Mouse (Mus musculus) cerebellum, postnatal 14 days (tissue): ENCODE results near the gene Sumf1.
A peak's percentile ranks its signal among the peaks of the same experiment; 100 is the strongest.

Experiments
- DNase-seq, 2 experiments: peaks; one replicate each; pipeline ENCODE4 v3.0.0; 2021; ENCODE audit warnings: mixed read lengths in 2 of 2

The Sumf1 gene

GRCm38 (mm10) chr6:108206145-108206544, 20.8 kb upstream of the Sumf1 start:
- DNase-seq = no peak

DNA sequence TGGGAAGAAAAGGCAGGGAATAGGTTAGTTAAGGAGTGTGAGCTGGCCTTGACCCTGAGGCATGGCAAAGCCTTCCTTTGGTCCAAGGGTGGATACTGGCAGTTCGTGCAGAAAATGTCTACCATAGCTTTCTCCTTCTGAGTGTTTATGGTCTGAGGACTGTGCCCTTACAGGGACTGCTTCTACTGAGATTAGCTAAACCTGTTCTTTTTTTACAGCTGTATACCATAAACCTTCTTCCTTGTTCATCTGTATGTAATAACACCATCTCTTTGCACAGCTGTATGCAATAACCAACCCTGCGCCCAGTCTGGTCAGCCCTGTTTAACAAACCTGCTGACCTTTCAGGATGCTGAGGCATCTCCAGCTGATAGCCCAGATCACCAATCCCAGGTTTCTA, 18.9 kb upstream of the Sumf1 start:
- no peak for DNase-seq

GRCm38 (mm10) chr6:108198286-108198685, 12.9 kb upstream of the Sumf1 start:
- DNase-seq = no peak

- DNase-seq = no peak
Observed at GRCm38 (mm10) chr6:108197117-108197516, 11.7 kb upstream of the Sumf1 start.

GRCm38 (mm10) chr6:108196665-108197064, 11.3 kb upstream of the Sumf1 start:
- DNase-seq = no peak

DNA sequence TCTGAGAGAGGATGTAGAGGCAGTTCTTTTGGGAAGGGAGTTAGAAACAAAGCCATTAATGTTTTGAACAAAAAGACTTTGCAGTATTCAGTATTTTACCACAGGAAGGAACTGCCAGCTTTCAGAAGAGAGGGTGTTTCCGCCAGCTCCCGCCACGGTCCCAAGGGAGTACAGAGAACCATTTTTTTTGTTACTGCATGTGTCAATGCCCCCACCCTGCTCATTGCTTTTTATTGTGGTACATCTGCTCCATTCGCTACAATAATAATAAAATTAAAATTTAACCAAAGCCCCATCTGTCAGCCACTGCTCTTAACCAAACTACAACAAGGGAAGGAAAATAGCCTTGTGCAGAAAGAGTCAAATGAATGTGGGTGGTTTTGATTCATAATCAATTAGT, 7.2 kb upstream of the Sumf1 start:
- no peak for DNase-seq

GRCm38 (mm10) chr6:108190690-108191089, 5.3 kb upstream of the Sumf1 start:
- no peak for DNase-seq

DNA sequence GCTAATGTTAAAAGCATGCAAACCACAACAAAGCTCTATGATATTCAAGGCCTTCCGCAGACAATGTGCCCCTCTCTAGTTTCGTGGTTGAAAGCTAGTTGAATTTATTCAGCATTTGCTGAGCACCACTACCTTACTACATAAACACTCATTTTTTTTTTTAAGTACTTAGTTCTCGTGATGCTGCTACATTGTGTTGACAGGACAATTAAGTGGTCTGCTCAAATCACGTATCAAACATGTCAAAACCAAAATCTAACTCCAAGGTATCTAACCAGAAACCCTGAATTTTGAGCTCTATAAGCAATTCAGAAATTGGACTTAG, 265 bp upstream of the Sumf1 start:
- no peak for DNase-seq

DNA sequence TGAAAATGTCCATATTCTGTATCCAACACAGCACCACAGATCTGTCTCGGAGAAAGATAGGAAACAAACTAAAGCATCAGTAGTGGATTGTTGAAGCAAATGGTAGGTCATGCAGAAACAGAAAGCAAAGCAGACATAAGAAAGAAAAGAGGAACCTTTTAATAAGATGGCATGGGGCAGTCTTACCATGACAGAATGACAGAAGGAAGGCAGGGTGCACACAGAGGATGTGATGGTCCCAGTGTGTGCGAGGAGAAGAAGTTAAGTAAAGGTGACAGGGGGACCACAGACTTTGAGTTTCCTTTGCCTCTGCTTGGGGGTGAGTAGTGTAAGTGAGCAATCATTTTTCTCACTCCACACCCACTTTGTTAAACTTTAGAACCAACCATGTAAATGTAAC, 6.3 kb downstream of the Sumf1 start:
- no peak for DNase-seq

DNA sequence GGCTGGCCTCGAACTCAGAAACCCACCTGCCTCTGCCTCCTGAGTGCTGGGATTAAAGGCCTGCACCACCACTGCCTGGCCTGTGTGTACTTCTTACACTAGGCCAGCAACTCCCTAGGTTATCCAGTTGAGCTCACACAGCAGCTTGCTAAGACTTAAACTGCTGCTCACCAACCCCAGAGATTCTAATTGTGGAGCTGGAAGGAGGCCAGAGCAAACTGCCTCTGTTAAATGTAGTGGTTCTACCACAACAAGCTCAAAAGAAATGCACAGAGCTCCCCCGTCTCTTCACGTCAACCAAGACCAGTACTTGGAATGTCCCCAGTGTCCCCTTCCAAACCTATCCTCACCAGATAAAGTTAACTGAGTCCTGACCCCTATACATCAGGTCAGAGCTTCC, 11.2 kb downstream of the Sumf1 start:
- DNase-seq = no peak

- no peak for DNase-seq
Observed at GRCm38 (mm10) chr6:108172219-108172618, 13.2 kb downstream of the Sumf1 start.

DNA sequence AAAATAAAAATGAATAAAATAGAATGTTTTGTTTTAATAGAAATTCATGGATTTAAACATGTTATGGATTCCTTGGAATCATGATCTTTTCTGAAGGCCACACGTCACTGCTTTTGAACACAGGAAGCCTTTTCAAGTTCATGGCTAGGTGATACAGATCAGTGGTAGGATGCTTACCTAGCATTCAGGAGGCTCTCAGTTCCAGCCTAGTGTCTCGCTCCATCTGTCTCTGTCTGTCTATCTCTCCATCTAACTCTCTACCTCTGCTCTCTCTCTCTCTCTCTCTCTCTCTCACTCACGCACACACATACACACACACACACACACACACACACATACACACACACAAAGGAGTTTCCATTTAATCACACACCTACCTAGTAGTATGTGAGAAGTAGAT, 15.9 kb downstream of the Sumf1 start:
- DNase-seq = no peak

DNA sequence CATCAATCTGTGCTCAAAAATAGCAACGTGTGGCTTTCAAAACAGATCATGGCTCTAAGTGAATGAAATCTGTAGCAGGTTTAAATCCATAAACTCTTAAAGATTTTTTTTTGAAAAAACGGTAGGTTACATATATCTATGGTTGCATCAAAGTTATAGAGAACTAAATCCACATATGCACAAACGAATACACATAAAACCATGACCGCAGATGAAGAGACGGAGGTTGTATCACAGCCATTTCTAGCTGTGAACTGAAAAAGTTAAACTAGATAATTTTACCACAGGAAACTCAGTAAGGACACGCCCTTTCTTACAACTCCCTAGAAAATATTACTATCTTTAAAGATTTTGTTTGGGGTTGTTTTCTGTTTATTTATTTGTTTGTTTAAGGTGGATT, 16.7 kb downstream of the Sumf1 start:
- no peak for DNase-seq

GRCm38 (mm10) chr6:108167946-108168680, 17.3 kb downstream of the Sumf1 start:
- DNase-seq = no peak

DNA sequence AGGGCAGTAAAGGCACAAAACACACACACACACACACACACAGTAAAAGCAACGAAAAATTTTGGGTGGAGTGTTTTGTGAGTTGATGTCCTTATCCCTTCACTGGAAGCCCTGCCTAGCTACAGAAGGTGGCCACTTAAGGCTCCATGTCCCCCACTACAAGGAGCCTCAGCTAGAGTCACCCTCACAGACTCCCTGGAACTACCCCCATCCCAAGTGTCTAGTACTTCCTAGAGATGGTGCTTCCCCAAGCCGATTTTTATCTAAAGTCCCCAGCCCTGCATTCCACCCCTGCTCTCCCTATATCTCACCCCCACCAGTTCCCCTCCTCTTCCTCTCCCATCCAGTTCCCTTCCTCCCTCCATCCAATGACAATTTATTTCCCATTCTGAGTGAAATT, 19.8 kb downstream of the Sumf1 start:
- no peak for DNase-seq

GRCm38 (mm10) chr6:108164935-108165334, 20.4 kb downstream of the Sumf1 start:
- no peak for DNase-seq

DNA sequence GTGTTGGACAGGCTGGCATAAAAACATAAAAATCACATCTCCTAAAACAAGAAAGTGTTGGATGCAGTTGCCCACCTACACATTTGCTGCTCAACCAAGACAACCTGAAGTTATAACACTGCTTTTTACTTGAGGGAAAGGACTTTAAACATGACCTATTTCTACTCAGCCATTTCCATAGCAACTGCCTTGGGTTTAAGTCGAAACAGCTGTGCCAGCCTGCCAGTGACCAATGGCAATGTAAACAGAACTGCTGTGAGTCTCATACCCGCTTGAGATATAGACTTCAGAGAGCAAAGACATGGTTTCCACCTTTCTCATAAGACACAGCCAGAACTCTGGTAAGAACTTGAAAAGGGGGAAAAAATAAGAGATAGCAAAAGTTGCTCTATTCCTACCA, 24.8 kb downstream of the Sumf1 start:
- no peak for DNase-seq

DNA sequence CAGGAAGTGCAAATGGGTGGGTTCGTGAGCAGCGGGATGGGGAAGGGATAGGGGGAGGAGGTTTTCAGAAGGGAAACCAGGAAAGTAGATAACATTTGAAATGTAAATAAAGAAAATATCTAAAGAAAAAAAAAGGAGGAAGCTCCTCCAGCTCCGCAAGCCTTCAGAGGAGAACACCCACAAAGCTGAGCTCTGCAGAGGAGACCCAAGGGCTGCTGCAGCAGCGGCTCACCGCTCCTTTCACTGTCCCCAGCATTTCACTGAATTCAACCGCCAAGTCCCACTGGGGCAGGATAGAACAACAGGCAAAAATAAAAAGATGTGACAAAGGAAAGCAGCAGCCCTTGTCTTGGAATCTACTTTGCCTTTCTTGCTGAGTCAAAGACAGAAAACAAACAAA, 28.5 kb downstream of the Sumf1 start:
- DNase-seq = no peak

DNA sequence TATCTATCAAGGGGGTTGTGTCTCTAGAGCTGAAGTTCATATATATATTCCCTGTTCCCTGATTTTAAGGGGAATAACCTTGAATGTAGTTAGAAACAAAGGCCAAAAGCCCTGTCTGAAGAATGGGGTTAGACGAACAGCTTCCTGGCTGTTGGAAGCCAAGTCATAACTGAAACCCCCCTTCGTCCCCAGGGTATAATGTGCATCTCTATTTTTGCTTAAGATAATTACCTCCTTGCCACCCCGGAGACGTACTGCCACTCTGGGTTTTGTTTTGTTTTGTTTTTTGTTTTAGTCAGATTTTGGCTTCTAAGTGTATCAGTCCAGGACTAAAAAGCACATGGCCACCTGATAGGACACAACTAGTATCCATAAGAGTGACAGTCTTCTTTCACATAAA, 31.1 kb downstream of the Sumf1 start:
- DNase-seq = no peak

DNA sequence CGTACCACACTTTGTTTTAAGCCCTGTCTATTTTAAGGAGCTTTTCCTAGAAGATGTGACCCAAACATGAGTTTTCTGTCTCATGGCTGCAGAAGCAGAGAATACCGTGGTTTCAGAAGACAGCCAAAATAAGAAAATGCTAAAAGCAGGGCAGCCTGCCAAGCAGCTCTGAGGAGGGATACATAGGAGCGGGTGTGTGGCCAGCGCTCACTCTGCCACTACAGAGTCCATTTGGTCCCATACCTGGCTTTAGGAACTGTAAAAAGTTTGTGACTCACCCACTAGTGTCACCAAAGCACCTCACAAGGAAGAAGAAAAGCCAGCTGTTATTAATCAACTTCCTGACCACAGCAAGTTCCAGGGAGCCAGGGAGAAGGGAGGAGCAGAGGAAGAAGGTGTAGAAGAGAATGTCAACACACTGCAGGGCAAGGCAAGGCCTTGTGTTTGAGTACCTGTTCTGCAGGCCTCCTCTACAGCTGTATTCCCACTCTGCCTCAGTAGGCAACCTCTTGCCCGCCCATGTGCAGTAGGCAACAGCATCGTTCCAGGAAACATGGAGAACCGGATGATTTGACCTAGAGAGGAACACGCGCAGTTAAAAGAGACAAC, 32.6 kb downstream of the Sumf1 start:
- DNase-seq = no peak

GRCm38 (mm10) chr6:108152081-108152480, 33.3 kb downstream of the Sumf1 start:
- DNase-seq = no peak

- no peak for DNase-seq
Observed at GRCm38 (mm10) chr6:108149235-108149634, 36.1 kb downstream of the Sumf1 start.

- DNase-seq = no peak
Observed at GRCm38 (mm10) chr6:108148435-108148834, 36.9 kb downstream of the Sumf1 start.

GRCm38 (mm10) chr6:108146637-108147036, 38.7 kb downstream of the Sumf1 start:
- DNase-seq = no peak

- peak; percentile 15 for DNase-seq
Observed at GRCm38 (mm10) chr6:108145941-108146588, 39.3 kb downstream of the Sumf1 start.
